Mouse (Mus musculus) gastrocnemius, adult 2 months (tissue): ENCODE measurements around the gene Racgap1. TPM values are rescaled to one million over a fixed set of nuclear protein-coding genes. Genes with fewer than 3 reads are reported as not detected.

ENCODE experiments used
- DNase-seq: peaks from one replicate; pipeline ENCODE4 v3.0.0; 2022
- H3K27ac ChIP-seq: fragments of 200-600 bp; 2 replicates; pipeline ENCODE4 v1.8.1; 2022; ENCODE audit warnings: mild to moderate bottlenecking
- H3K4me3 ChIP-seq: fragments of 200-600 bp; 2 replicates; pipeline ENCODE4 v1.8.1; 2022; ENCODE audit warnings: mild to moderate bottlenecking, moderate library complexity
- CTCF ChIP-seq: fragments of 200-600 bp; IDR thresholded peaks from 2 replicates; pipeline ENCODE4 v1.8.1; 2022; ENCODE audit warnings: antibody characterized with exemption, mild to moderate bottlenecking, moderate library complexity
- intact Hi-C: fragments of 180-260 bp; cut with DNase I; formaldehyde crosslinking; loops from one replicate; pipeline ENCODE4 v1.15.1; 2025
- total RNA-seq, 2 experiments: library from RNA; stranded (reverse); gene quantifications; 2 replicates each; pipeline ENCODE4 v1.2.3; 2021

The Racgap1 gene
- total RNA-seq, 2 experiments from 2014 or later: 0.89 to 0.94 TPM

DNA sequence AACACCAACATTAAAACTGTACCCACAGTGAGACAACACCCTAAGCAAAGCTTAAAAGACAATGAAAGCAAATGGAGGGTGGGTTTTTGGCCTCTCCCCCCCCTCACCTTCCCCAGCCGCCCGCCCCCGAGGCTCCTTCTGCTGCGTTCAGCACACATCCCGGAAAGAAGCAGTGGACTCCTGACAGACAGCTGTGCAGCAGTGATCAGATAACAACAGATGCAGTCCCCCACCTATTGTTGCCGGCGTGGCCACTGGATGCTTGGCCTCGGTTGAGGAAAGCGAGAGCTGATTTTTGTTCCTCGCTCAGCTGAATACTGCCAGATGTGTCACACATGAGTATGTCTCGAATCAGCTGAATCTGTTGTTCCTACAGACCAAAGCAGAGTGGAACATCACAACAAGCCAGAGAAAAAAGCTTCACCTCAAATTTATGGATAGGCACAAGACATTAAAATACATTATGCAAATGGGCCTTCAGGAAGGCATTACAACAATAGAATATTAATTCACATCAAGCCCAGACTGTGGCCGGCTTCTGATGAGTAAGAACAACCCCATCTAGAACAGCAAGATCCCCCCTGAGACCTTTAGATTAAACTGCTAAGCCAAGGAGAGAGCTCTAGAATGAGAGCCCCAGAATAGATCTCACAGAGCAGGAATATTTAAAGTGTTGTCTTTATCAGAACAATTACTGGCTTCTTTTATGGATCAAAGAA is 13.9 kb downstream of the Racgap1 start:
- intact Hi-C loops: no loop called here
- DNase-seq: no peak

DNA sequence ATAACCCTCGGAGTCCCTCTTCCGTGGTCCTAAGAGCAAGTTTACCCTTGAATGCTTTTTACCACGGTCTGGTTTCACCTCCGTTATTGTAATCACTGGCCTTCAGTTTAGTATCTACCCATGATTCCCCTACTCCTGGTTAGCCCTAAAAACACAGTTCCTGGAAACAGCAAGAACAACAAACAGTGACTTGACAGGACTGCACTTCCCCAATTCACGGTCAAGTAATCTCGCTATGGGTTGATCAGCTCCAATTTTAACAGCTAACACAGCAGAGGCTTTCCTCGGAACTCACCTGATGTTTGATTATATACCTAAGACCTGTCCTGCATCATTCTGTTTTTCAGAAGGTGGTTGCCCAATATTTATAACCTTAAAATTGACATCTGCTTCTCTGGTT is 16.8 kb downstream of the Racgap1 start:
- Histone ChIP-seq H3K27ac (no peak overlapping the region), H3K4me3 (no peak overlapping the region)
- no peak for DNase-seq
- no peak for TF ChIP-seq CTCF
- intact Hi-C loops: no loop called here

More for the DNA sequence above, 13.9 kb downstream of the Racgap1 start:
- no peak overlapping the region for H3K4me3 ChIP-seq
- H3K27ac ChIP-seq: no peak overlapping the region
- TF ChIP-seq CTCF: no peak

GRCm38 (mm10) chr15:99631618-99632017 is 19.8 kb downstream of the Racgap1 start:
- no peak overlapping the region for H3K27ac ChIP-seq
- DNase-seq: no peak
- peak; percentile 36 for TF ChIP-seq CTCF
- H3K4me3 ChIP-seq: no peak overlapping the region
- intact Hi-C loops: no loop called here

DNA sequence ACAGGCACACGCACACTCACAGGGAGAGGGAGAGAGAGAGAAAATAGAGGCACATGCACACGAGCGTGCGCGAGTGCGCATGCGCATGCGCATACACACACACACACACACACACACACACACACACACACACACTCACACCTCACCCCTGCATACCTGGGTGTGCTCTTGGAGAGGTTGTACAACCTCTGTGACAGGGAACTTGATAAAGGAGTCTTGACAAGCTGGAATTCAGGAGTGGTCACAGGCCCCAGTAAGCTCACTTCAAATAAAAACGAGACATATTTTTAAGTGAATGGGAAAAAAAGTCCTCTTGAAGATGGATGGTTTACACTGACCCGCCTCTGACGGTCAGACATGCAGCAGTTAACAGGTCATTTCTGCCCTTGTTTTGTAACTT is 29.4 kb downstream of the Racgap1 start:
- TF ChIP-seq CTCF: no peak
- Histone ChIP-seq H3K27ac (no peak overlapping the region), H3K4me3 (no peak overlapping the region)
- DNase-seq: no peak
- intact Hi-C loops: no loop called here

DNA sequence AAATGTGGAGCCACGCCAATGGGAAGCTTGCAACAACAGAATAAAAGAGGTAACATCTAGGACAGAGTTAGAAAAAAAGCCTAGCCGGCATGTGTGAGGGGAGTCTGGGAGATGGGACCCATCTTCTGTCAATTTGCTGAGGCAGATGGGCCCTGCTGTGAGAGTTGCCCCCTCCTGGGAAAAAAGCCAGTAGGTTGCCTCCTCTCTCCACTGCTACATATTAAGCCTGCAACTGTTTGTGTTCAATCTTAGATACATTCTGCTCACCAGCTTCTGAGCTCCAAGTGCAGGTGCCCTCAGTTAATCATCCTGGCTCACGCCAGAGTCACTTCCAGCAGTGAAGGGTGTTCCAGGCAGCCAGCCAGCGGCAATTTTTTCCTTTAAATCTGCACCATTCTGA is 31.6 kb downstream of the Racgap1 start:
- no peak for TF ChIP-seq CTCF
- intact Hi-C loops: no loop called here
- Histone ChIP-seq H3K27ac (no peak overlapping the region), H3K4me3 (no peak overlapping the region)
- DNase-seq: no peak

- intact Hi-C loops: no loop called here
These were observed 32.9 kb downstream of the Racgap1 start for GRCm38 (mm10) chr15:99618595-99618994.

DNA sequence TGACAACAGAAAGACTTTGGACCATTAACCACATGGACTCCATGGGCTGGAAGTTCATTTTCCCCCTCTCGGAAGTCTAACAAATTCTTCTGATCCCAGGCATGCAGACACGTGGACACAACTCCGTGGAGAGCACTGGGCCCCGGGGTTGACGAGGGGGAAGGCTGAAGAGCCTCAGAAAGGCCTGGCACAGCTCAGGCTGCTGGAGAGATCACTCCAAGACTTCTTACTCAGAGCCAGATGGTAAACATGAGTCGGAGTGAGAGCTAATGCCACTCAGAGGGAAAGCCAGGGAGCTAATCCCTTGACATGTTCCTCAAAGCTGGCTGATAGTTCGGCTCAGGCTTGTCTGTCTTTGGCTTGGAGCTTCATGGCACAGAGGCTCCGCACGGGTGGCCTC is 36.2 kb downstream of the Racgap1 start:
- Histone ChIP-seq H3K4me3 (no peak overlapping the region), H3K27ac (no peak overlapping the region)
- intact Hi-C loops: no loop called here
- TF ChIP-seq CTCF: no peak
- no peak for DNase-seq

More at GRCm38 (mm10) chr15:99618595-99618994, 32.9 kb downstream of the Racgap1 start:
- no peak for TF ChIP-seq CTCF
- H3K27ac ChIP-seq: no peak overlapping the region
- DNase-seq: no peak
- H3K4me3 ChIP-seq: no peak overlapping the region

GRCm38 (mm10) chr15:99614753-99615152 is 36.7 kb downstream of the Racgap1 start:
- intact Hi-C loops: no loop called here
- no peak for TF ChIP-seq CTCF
- H3K4me3 ChIP-seq: peak overlapping the region; percentile 15; the same call in 1 of the 2 replicates
- H3K27ac ChIP-seq: no peak overlapping the region
- peak; percentile 49 for DNase-seq

DNA sequence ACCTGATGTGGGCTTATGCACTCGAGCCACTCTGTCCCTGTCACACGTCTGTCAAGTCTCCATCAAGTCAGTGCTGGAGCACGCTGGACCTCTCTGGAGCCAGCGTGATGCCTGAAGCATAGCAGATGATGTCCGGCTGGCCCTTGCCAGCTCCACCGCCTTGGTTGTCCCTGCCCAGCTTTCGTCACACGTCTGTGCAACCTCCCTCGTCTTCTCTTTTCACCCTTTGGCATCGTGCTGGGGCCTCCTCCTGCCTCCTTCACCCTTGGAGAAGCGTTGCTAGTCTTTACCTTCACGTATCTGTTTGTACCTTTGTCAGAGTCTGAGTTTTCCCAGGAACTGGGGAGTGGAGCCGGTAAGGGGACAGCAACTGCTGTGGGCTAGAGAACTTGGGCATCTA is 37.2 kb downstream of the Racgap1 start:
- Histone ChIP-seq H3K4me3 (no peak overlapping the region), H3K27ac (no peak overlapping the region)
- intact Hi-C loops: no loop called here
- DNase-seq: no peak
- TF ChIP-seq CTCF: no peak

- intact Hi-C loops: no loop called here
- no peak overlapping the region for H3K27ac ChIP-seq
- DNase-seq: no peak
- TF ChIP-seq CTCF: no peak
- no peak overlapping the region for H3K4me3 ChIP-seq
These were observed 39.9 kb downstream of the Racgap1 start for GRCm38 (mm10) chr15:99611563-99611962.

DNA sequence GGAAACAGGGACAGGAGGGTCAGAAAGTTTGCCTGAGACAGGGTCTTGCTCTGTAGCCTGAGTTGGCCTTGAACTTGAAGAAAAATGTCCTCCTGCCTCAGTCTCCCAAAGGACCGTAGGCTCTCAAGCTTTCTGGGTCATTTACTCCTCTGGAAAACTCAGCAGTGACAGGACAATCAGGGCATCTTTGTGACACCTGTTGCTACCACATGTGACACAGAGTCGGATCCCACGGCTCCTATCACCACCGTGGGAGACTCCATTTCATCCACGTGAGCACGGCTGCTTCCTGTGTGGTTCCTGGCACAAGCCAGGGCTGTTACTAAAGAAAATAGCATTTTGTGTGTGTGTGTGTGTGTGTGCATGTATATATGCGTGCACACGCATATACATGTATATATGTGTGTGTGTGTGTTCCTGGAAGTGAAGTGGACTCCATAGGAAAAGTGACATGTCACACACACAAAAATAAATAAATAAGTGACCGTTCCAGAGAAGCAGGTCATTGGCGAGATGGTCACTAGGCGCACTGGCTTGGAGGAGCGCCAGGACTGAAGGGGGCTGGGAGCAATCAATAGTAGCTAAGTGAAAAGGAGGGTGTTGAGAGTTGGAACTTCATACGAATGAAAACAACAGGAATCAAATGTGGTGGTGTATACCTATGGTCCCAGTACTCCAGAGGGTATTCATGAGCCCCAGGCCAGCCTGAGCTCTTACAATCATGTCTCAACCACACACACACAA is 42.9 kb downstream of the Racgap1 start:
- DNase-seq: no peak
- TF ChIP-seq CTCF: no peak
- intact Hi-C loops: no loop called here
- no peak overlapping the region for H3K27ac ChIP-seq
- no peak overlapping the region for H3K4me3 ChIP-seq

- intact Hi-C loops: no loop called here
- TF ChIP-seq CTCF: no peak
- no peak for DNase-seq
- H3K4me3 ChIP-seq: no peak overlapping the region
- no peak overlapping the region for H3K27ac ChIP-seq
These were observed 43.9 kb downstream of the Racgap1 start for GRCm38 (mm10) chr15:99607388-99608113.

DNA sequence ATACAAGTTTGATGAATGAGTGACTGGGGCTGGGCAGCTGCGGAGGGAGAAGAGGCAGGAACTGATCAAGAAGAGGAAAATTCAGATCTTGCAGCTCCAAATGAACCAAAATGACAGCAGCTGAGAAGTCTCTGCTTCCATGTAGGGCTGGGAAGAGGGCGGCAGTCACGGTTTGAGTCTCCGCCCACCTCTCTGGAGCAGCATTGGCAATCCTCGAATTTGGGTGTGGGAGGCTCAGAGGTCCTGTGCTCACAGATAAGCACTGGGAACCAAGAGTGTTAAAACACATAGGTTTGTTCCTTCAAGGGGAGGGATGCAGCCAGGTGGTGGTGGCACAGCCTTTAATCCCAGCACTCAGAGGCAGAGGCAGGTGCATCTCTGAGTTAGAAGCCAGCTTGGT is 44.9 kb downstream of the Racgap1 start:
- intact Hi-C loops: no loop called here
- H3K27ac ChIP-seq: no peak overlapping the region
- TF ChIP-seq CTCF: no peak
- no peak for DNase-seq
- no peak overlapping the region for H3K4me3 ChIP-seq
